Mouse (Mus musculus) liver, postnatal 0 days (tissue): Measurements from ENCODE around the gene Gucd1. TPM values are rescaled to one million over a fixed set of nuclear protein-coding genes. Genes with fewer than 3 reads are reported as not detected.

Experiments
- ATAC-seq: fragments of 200-750 bp; cut with Nextera tagmentation; 2 replicates; pipeline ENCODE4 v1.8.0; 2017; ENCODE audit warnings: mild to moderate bottlenecking, moderate library complexity
- DNase-seq: peaks from one replicate; pipeline ENCODE4 v3.0.0-alpha.2; 2016
- H3K27ac ChIP-seq: fragments of 300-500 bp; sonication (generic); 2 replicates; pipeline ENCODE4 v1.5.1; 2014; ENCODE audit warnings: antibody characterized with exemption, moderate library complexity, mild to moderate bottlenecking, low read depth
- H3K27me3 ChIP-seq: fragments of 300-500 bp; sonication (generic); 2 replicates; pipeline ENCODE4 v1.6.1; 2014; ENCODE audit warnings: low read length, control low read depth, mixed read lengths; ENCODE audit not compliant: insufficient read depth
- H3K36me3 ChIP-seq: fragments of 300-500 bp; sonication (generic); replicated peaks from 2 replicates; pipeline ENCODE4 v1.6.1; 2014; ENCODE audit warnings: mild to moderate bottlenecking, control low read depth, low read length, moderate library complexity, mixed read lengths; ENCODE audit not compliant: insufficient read depth
- H3K4me1 ChIP-seq: fragments of 300-500 bp; sonication (generic); 2 replicates; pipeline ENCODE4 v1.6.1; 2014; ENCODE audit warnings: antibody characterized with exemption, mild to moderate bottlenecking, control low read depth; ENCODE audit not compliant: insufficient read depth
- H3K4me2 ChIP-seq: fragments of 300-500 bp; sonication (generic); 2 replicates; pipeline ENCODE4 v1.6.1; 2014; ENCODE audit warnings: low read depth, mild to moderate bottlenecking, low read length, moderate library complexity, mixed read lengths
- H3K4me3 ChIP-seq: fragments of 300-500 bp; sonication (generic); 2 replicates; pipeline ENCODE4 v1.5.1; 2014; ENCODE audit warnings: low read depth, low read length
- H3K9ac ChIP-seq: fragments of 300-500 bp; sonication (generic); replicated peaks from 2 replicates; pipeline ENCODE4 v1.6.1; 2014; ENCODE audit warnings: mild to moderate bottlenecking, moderate library complexity
- H3K9me3 ChIP-seq: fragments of 300-500 bp; sonication (generic); 2 replicates; pipeline ENCODE4 v1.6.1; 2016; ENCODE audit warnings: mild to moderate bottlenecking, control low read depth, low read length, mixed read lengths
- CTCF ChIP-seq: sonication (generic); IDR thresholded peaks from 2 replicates; pipeline ENCODE4 v1.5.1; 2016; ENCODE audit warnings: antibody characterized with exemption, low read depth
- EP300 ChIP-seq: IDR thresholded peaks from 2 replicates; pipeline ENCODE4 v1.6.1; 2016; ENCODE audit warnings: antibody characterized with exemption, low read depth, mild to moderate bottlenecking
- WGBS: fragments of 180-500 bp; shearing (Covaris S2); extraction: QIAGEN DNeasy Blood & Tissue Kit; methylation state at CpG from one replicate; pipeline ENCODE4 v1.1.7; 2014; ENCODE audit not compliant: insufficient replicate concordance; 5-methylcytosine and 5-hydroxymethylcytosine counted together
- polyA plus RNA-seq: library from polyadenylated mRNA; unstranded; fragments of >200 nt; fragmentation: Nextera tagmentation; extraction: Ambion mirVana; gene quantifications from 2 replicates; pipeline ENCODE4 v1.2.1, GENCODE M21; 2015

Gene Gucd1
- polyA plus RNA-seq, 1 experiment from 2014 or later: 45.6 TPM

DNA sequence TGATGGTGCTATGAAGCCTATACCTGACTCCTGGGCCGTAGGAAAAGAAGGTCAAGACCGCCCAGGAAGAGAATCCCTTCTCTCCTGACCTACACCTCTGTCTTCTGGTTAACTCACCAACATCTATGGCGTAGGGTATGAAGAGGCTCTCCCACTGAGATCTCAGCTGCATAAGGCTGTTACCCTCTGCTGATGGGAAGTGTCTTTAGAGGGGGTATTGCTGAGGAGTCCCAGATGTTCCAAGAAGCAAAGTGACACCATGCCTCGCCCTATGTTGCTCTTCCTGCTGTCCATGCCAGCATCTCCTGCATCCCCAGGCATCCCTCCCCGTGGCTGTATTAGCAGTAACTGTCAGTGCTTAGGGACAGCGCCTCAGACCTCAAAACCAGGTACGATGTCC, 178.4 kb downstream of the Gucd1 start:
- H3K4me3 ChIP-seq: no peak overlapping the region
- TF ChIP-seq CTCF: no peak
- TF ChIP-seq EP300: no peak
- no peaks in the 10 kb centered on the region for H3K27me3 ChIP-seq
- no peak overlapping the region for H3K4me2 ChIP-seq
- 74% methylated on average over 7 of the region's 7 CpGs for WGBS
- H3K27ac ChIP-seq: no peak overlapping the region
- H3K36me3 ChIP-seq: no peaks in the 10 kb centered on the region
- ATAC-seq (no peak), DNase-seq (no peak)
- no peaks in the 10 kb centered on the region for H3K9me3 ChIP-seq
- peaks cover 3% of the 10 kb centered on the region; the same call in 1 of the 2 replicates for H3K4me1 ChIP-seq
- H3K9ac ChIP-seq: no peak overlapping the region

- ATAC-seq (no peak), DNase-seq (no peak)
- H3K4me1 ChIP-seq: peaks cover 3% of the 10 kb centered on the region; the same call in 1 of the 2 replicates
- H3K27ac ChIP-seq: no peak overlapping the region
- no peak overlapping the region for H3K4me2 ChIP-seq
- no peaks in the 10 kb centered on the region for H3K36me3 ChIP-seq
- TF ChIP-seq CTCF (no peak), EP300 (no peak)
- no peak overlapping the region for H3K4me3 ChIP-seq
- no peak overlapping the region for H3K9ac ChIP-seq
- WGBS: 43% methylated on average over 5 of the region's 5 CpGs
- H3K9me3 ChIP-seq: no peaks in the 10 kb centered on the region
- no peaks in the 10 kb centered on the region for H3K27me3 ChIP-seq
Observed at GRCm38 (mm10) chr10:75338852-75339251, 178.9 kb downstream of the Gucd1 start.

DNA sequence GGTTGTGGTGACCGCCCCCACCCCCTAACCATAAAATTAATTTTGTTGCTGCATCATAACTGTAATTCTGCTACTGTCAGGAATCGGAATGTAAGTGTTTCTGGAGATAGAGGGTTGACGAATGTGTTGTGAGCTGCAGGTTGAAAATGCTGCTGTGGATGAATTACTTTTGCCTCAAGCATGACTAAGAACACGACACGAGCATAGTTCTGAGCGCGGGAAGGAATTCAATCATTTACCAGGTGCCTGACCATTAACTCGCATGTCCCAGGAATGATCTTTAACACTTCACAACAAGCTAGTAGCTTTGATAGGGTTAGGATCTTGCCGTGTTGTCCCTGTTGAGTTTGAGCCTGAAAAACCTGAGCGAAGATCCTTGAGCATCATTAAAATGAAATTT, 180.5 kb downstream of the Gucd1 start:
- no peak overlapping the region for H3K9ac ChIP-seq
- no peak overlapping the region for H3K27ac ChIP-seq
- no peak for DNase-seq
- no peaks in the 10 kb centered on the region for H3K27me3 ChIP-seq
- no peaks in the 10 kb centered on the region for H3K36me3 ChIP-seq
- H3K4me3 ChIP-seq: no peak overlapping the region
- H3K9me3 ChIP-seq: no peaks in the 10 kb centered on the region
- H3K4me2 ChIP-seq: no peak overlapping the region
- WGBS: 80% methylated on average over 10 of the region's 10 CpGs
- ATAC-seq: no peak
- no peak for TF ChIP-seq EP300
- no peak for TF ChIP-seq CTCF
- H3K4me1 ChIP-seq: peaks cover 3% of the 10 kb centered on the region; the same call in 1 of the 2 replicates

GRCm38 (mm10) chr10:75335075-75335474, 182.7 kb downstream of the Gucd1 start:
- Histone ChIP-seq H3K4me2 (no peak overlapping the region), H3K27ac (no peak overlapping the region), H3K36me3 (no peaks in the 10 kb centered on the region), H3K27me3 (no peaks in the 10 kb centered on the region), H3K9me3 (no peaks in the 10 kb centered on the region), H3K4me3 (no peak overlapping the region), H3K4me1 (peaks cover 3% of the 10 kb centered on the region; the same call in 1 of the 2 replicates), H3K9ac (no peak overlapping the region)
- TF ChIP-seq CTCF: no peak
- no peak for TF ChIP-seq EP300
- 80% methylated on average over 6 of the region's 6 CpGs for WGBS
- DNase-seq (no peak), ATAC-seq (no peak)

DNA sequence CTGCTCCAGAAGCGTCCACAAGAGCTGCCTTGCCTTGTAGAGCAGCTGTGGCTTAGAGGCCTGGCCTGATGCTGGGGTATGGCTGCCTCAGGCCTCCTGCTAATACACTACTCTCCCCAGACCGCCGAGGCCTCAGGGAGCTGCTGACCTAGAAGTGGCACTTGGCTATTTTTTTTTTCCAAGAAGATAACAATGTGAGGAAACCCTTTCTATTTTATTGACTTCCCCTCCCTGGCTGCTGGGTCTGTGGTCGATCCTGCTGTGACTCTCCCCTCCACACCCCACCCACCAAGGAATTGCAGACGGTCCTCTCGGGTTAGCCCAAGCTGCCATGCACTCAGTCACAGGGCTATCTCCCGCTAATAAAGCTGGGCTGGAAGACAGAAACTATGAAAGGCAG, 183.6 kb downstream of the Gucd1 start:
- no peak for DNase-seq
- Histone ChIP-seq H3K4me3 (no peak overlapping the region), H3K36me3 (no peaks in the 10 kb centered on the region), H3K27ac (no peak overlapping the region), H3K4me1 (peaks cover 3% of the 10 kb centered on the region; the same call in 1 of the 2 replicates), H3K27me3 (no peaks in the 10 kb centered on the region), H3K4me2 (no peak overlapping the region), H3K9me3 (no peaks in the 10 kb centered on the region), H3K9ac (no peak overlapping the region)
- 54% methylated on average over 7 of the region's 7 CpGs for WGBS
- no peak for TF ChIP-seq CTCF
- no peak for TF ChIP-seq EP300
- no peak for ATAC-seq

DNA sequence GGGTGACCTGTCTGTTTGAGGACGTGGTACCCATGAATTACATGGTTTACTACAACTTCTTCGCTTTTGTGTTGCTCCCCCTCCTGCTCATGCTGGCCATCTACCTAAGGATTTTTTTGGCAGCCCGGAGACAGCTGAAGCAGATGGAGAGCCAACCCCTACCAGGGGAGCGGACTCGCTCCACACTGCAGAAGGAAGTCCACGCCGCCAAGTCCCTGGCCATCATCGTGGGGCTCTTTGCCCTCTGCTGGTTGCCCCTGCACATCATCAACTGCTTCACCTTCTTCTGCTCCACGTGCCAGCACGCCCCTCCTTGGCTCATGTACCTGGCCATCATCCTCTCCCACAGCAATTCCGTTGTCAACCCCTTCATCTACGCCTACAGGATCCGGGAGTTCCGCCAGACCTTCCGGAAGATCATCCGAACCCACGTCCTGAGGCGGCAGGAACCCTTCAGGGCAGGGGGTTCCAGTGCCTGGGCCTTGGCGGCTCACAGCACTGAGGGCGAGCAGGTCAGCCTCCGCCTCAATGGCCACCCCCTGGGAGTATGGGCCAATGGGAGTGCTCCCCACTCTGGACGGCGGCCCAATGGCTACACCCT, 184.5 kb downstream of the Gucd1 start:
- Histone ChIP-seq H3K4me3 (no peak overlapping the region), H3K27ac (no peak overlapping the region), H3K4me2 (no peak overlapping the region), H3K27me3 (no peaks in the 10 kb centered on the region), H3K9ac (no peak overlapping the region), H3K4me1 (peaks cover 1% of the 10 kb centered on the region), H3K9me3 (no peaks in the 10 kb centered on the region), H3K36me3 (no peaks in the 10 kb centered on the region)
- no peak for TF ChIP-seq CTCF
- TF ChIP-seq EP300: no peak
- ATAC-seq (no peak), DNase-seq (no peak)
- WGBS: 84% methylated on average over 23 of the region's 23 CpGs
